Mouse (Mus musculus): ENCODE data around the gene Mylip. TPM values are rescaled to one million over a fixed set of nuclear protein-coding genes. Genes with fewer than 3 reads are reported as not detected.

The Mylip gene
- total RNA-seq, 2 experiments from 2014 or later = 12.0 to 21.1 TPM

DNA sequence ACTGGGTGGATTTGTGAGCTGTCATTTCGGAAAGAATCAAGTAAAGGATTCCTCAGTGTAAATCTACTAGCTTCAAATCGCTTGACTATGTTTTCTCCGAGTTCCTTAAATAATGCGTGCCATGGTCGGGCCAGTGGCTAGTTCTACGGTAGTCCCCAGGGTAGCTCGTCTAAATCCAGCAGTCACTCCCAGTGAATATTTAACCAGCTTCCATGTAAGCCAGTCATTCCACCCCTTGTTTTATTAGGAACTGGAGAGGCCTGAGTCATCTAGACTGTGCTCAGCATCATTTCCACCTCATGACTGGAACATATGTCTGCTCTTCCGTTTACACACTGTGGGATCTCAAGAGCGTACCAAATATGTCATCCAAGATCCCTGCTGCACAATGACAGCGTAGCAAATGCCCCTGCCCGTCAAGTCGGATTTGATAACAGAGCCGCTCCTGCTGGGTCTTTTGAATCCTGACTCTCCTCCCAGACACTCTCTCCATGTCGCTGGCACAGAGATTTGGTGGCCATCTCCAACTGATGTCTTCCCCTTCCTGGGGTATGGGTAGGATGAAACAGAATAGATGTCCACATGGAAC is 71.9 kb downstream of the Mylip start:
- no peak for DNase-seq
- intact Hi-C loops (cut with DNase I; ENCODE audit: low total_unique reads) = no loop called here

Other genes with a start within 250 kb of the Mylip start
- 100 to 1,000 TPM; 135 to 147 TPM for gene Gmpr, start 117.7 kb downstream of the Mylip start, total RNA-seq (2021)